ENCODE assay signal across 10 mouse cellular contexts in the genomic region with DNA sequence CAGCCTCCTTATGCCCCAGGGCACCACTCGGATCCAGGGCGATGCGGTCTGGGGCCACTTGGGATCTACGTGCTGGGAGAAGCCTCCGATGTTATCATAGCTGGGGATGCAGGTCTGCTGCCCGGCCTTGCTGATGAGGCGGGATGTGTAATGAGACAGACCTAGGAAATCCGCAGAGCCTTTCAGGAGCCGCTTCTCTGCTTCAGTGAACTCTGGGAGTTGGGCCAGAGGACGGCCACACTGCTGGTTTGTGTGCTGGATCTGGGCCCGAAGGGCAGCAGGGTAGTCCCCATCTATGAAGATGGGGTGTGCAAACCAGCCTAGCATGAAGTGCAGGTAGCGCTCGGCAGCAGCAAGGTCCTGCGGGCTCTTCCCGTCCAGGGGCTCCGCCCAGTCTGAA. TPM values are rescaled to one million over a fixed set of nuclear protein-coding genes. Genes with fewer than 3 reads are reported as not detected.
DNase-seq lines count a peak whose midpoint lies in the region; ATAC-seq lines count a peak whose summit lies in the region.
"Had no signal": no experiment of that assay in that cellular context is flagged by ENCODE, and none has a peak within 500 bp of the region (broad histone marks: within the 10 kb centered on the region; RNA-seq: fewer than 3 reads in every experiment).

No protein-coding gene starts in this region.

- DNase-seq in layer of hippocampus, postnatal 14 days (ENCODE audit: low spot score in 2 of 2), result peak; percentile 26 to 52
- DNase-seq in layer of hippocampus, adult 9-10 months (ENCODE audit: low spot score), result no peak
- DNase-seq in brain, adult 2 months (ENCODE audit: low read depth, low spot score), result peak; percentile 93
- peak; percentile 92 to 95 for DNase-seq in cerebellum, postnatal 25 days
- peak; percentile 84 to 91 for DNase-seq in kidney, postnatal 25 days
- no peak for DNase-seq in adrenal gland, postnatal 10 days
- DNase-seq in adrenal gland, postnatal 4 days (ENCODE audit: low spot score in 2 of 2), result no peak

- no peak overlapping the region for H3K4me3 ChIP-seq in liver, embryonic 12.5 days

- no peak overlapping the region for H3K27ac ChIP-seq in liver, embryonic 12.5 days
- H3K27ac ChIP-seq: liver, embryonic 14.5 days; stomach, postnatal 0 days had no signal

- no peaks in the 10 kb centered on the region for H3K36me3 ChIP-seq in liver, embryonic 12.5 days

- no peaks in the 10 kb centered on the region for H3K4me1 ChIP-seq in liver, embryonic 12.5 days

- H3K9me3 ChIP-seq in liver, embryonic 12.5 days (replicated peaks), result no peaks in the 10 kb centered on the region

- WGBS in liver, embryonic 12.5 days (ENCODE audit: insufficient replicate concordance), result 86% methylated on average over 16 of the region's 16 CpGs

- ATAC-seq in liver, embryonic 12.5 days, result no peak

- no peaks in the 10 kb centered on the region for H3K27me3 ChIP-seq in liver, embryonic 12.5 days (replicated peaks)

- no peak overlapping the region for H3K9ac ChIP-seq in liver, embryonic 12.5 days
- H3K9ac ChIP-seq: liver, embryonic 14.5 days had no signal

- no peak overlapping the region for H3K4me2 ChIP-seq in liver, embryonic 12.5 days

RNA-seq across cellular contexts. Expression of a gene that starts 24.2 kb away (rescaled TPM):
- total RNA-seq in layer of hippocampus, postnatal 14 days (2021), result 10 to 100 TPM; 34.9 to 36.6 TPM
- polyA plus RNA-seq in liver, embryonic 12.5 days (2016; fragmentation: Nextera tagmentation; extraction: Ambion mirVana), result 0.05 TPM in 1 of 2 replicates, not detected in the other
- under 1 TPM; 0.06 to 0.39 TPM for total RNA-seq in adrenal gland, postnatal 10 days (2021)
- total RNA-seq in adrenal gland, postnatal 4 days (2021), result under 1 TPM; 0.40 to 0.48 TPM

RNA-seq across cellular contexts. Expression of a gene that starts 55.6 kb away (rescaled TPM):
- total RNA-seq in layer of hippocampus, postnatal 14 days (2021), result 10 to 100 TPM; 11.2 to 14.1 TPM
- 343 and 345 TPM in 2 replicates for polyA plus RNA-seq in liver, embryonic 12.5 days (2016; fragmentation: Nextera tagmentation; extraction: Ambion mirVana)
- total RNA-seq in adrenal gland, postnatal 10 days (2021), result 10 to 100 TPM; 50.0 to 66.8 TPM
- 100 to 1,000 TPM in 1 of 2 experiments, 10 to 100 TPM in 1; 97.9 to 111 TPM for total RNA-seq in adrenal gland, postnatal 4 days (2021)

Comparison
In these comparisons a context has a peak if more than half of its experiments do, and no peak if none do; other contexts are left out.
1. DNase-seq: peak in layer of hippocampus, postnatal 14 days (2 of 2), brain, adult 2 months (single experiment), cerebellum, postnatal 25 days (2 of 2) and kidney, postnatal 25 days (2 of 2); none in layer of hippocampus, adult 9-10 months (single experiment), adrenal gland, postnatal 10 days (single experiment) and adrenal gland, postnatal 4 days (0 of 2).
2. RNA of a gene that starts 24.2 kb away (total RNA-seq): 34.9 to 36.6 TPM in layer of hippocampus, postnatal 14 days; 0.40 to 0.48 TPM in adrenal gland, postnatal 4 days and 0.06 to 0.39 TPM in adrenal gland, postnatal 10 days; every median in the first group is over 10 times any median in the second.